Mouse (Mus musculus) heart, embryonic 15.5 days (tissue): ENCODE results near the gene Gprin1. TPM values are rescaled to one million over a fixed set of nuclear protein-coding genes. Genes with fewer than 3 reads are reported as not detected.

ENCODE experiments used
- ATAC-seq: fragments of 200-750 bp; cut with Nextera tagmentation; replicated peaks from 2 replicates; pipeline ENCODE4 v1.8.0; 2017; ENCODE audit warnings: low read depth, moderate TSS enrichment; ENCODE audit not compliant: insufficient number of reproducible peaks, insufficient read depth, low FRiP score
- H3K27ac ChIP-seq: fragments of 300-500 bp; sonication (generic); 2 replicates; pipeline ENCODE4 v1.5.1; 2015; ENCODE audit warnings: mild to moderate bottlenecking, inconsistent platforms
- H3K27me3 ChIP-seq: fragments of 300-500 bp; sonication (generic); 2 replicates; pipeline ENCODE4 v1.6.1; 2015; ENCODE audit warnings: inconsistent platforms
- H3K36me3 ChIP-seq: fragments of 300-500 bp; sonication (generic); 2 replicates; pipeline ENCODE4 v1.6.1; 2015; ENCODE audit warnings: mild to moderate bottlenecking, inconsistent platforms
- H3K4me1 ChIP-seq: fragments of 300-500 bp; sonication (generic); replicated peaks from 2 replicates; pipeline ENCODE4 v1.6.1; 2015; ENCODE audit warnings: inconsistent platforms
- H3K4me2 ChIP-seq: fragments of 300-500 bp; sonication (generic); 2 replicates; pipeline ENCODE4 v1.6.1; 2015; ENCODE audit warnings: inconsistent platforms, mild to moderate bottlenecking, moderate library complexity
- H3K4me3 ChIP-seq: fragments of 300-500 bp; sonication (generic); 2 replicates; pipeline ENCODE4 v1.5.1; 2015; ENCODE audit warnings: mild to moderate bottlenecking, inconsistent platforms
- H3K9ac ChIP-seq: fragments of 300-500 bp; sonication (generic); 2 replicates; pipeline ENCODE4 v1.6.1; 2015; ENCODE audit warnings: mild to moderate bottlenecking, inconsistent platforms
- H3K9me3 ChIP-seq: fragments of 300-500 bp; sonication (generic); replicated peaks from 2 replicates; pipeline ENCODE4 v1.6.1; 2016; ENCODE audit warnings: inconsistent platforms
- WGBS: fragments of 180-500 bp; shearing (Covaris S2); methylation state at CpG from one replicate; pipeline ENCODE4 v1.1.7; 2015; ENCODE audit warnings: mixed read lengths; 5-methylcytosine and 5-hydroxymethylcytosine counted together
- polyA plus RNA-seq: library from polyadenylated mRNA; unstranded; fragments of >200 nt; fragmentation: Nextera tagmentation; extraction: Ambion mirVana; gene quantifications from 2 replicates; pipeline ENCODE4 v1.2.1, GENCODE M21; 2015

Gprin1 gene
- polyA plus RNA-seq, 1 experiment from 2014 or later, result 0.05 TPM

GRCm38 (mm10) chr13:54748721-54749060 is 983 bp downstream of the Gprin1 start:
- Histone ChIP-seq H3K4me1 (peaks cover 10% of the 10 kb centered on the region), H3K27ac (no peak overlapping the region), H3K27me3 (peaks cover 91% of the 10 kb centered on the region), H3K36me3 (no peaks in the 10 kb centered on the region), H3K9ac (no peak overlapping the region), H3K9me3 (no peaks in the 10 kb centered on the region), H3K4me2 (peak overlapping the region; percentile 94; the same call in 1 of the 2 replicates), H3K4me3 (no peak overlapping the region)
- 50% methylated on average over 10 of the region's 10 CpGs for WGBS
- ATAC-seq, result 0 out of 2 replicates have a peak, but pooled peaks have one; percentile 24

- Histone ChIP-seq H3K4me1 (peaks cover 10% of the 10 kb centered on the region), H3K4me3 (no peak overlapping the region), H3K27me3 (peaks cover 86% of the 10 kb centered on the region), H3K9me3 (no peaks in the 10 kb centered on the region), H3K4me2 (no peak overlapping the region), H3K36me3 (no peaks in the 10 kb centered on the region), H3K9ac (no peak overlapping the region), H3K27ac (no peak overlapping the region)
- ATAC-seq, result no peak
- 76% methylated on average over 8 of the region's 8 CpGs for WGBS
These were observed 1.5 kb downstream of the Gprin1 start for GRCm38 (mm10) chr13:54748190-54748589.

- no peaks in the 10 kb centered on the region for H3K9me3 ChIP-seq
- no peak overlapping the region for H3K4me2 ChIP-seq
- peaks cover 10% of the 10 kb centered on the region for H3K4me1 ChIP-seq
- H3K27ac ChIP-seq, result no peak overlapping the region
- no peak overlapping the region for H3K9ac ChIP-seq
- peaks cover 85% of the 10 kb centered on the region for H3K27me3 ChIP-seq
- ATAC-seq, result no peak
- H3K36me3 ChIP-seq, result no peaks in the 10 kb centered on the region
- WGBS, result 32% methylated on average over 10 of the region's 10 CpGs
- H3K4me3 ChIP-seq, result no peak overlapping the region
These were observed 2.8 kb downstream of the Gprin1 start for GRCm38 (mm10) chr13:54746896-54747295.

- Histone ChIP-seq H3K9me3 (no peaks in the 10 kb centered on the region), H3K27ac (no peak overlapping the region), H3K9ac (no peak overlapping the region), H3K36me3 (no peaks in the 10 kb centered on the region), H3K4me2 (no peak overlapping the region), H3K27me3 (peaks cover 84% of the 10 kb centered on the region), H3K4me3 (no peak overlapping the region), H3K4me1 (peaks cover 10% of the 10 kb centered on the region)
- ATAC-seq, result no peak
- WGBS, result 20% methylated on average over 6 of the region's 6 CpGs
These were observed 3.6 kb downstream of the Gprin1 start for GRCm38 (mm10) chr13:54746110-54746509.

DNA sequence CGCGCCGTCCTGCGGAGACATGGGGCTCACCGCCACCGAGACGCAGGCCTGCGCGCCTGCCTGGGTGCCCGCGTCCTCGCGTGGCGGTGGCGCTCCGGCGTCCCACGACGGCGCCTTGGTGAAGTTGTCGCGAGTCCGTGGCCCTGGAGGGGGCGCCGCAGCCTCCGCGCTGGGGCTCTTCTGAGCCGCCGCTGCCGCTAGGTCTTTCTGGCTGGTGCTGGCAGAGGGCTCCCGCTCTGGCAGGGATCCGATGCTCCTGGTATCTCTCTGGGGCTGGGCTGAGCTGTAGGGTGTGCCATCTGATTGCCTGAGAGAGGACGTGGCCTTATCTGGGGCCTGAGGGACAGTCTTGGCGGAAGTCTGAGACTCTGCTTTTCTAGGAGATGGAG is 11.5 kb downstream of the Gprin1 start:
- WGBS, result 3% methylated on average over 34 of the region's 34 CpGs
- Histone ChIP-seq H3K4me3 (peak overlapping the region; percentile 45), H3K27ac (no peak overlapping the region), H3K4me2 (peak overlapping the region; percentile 74), H3K9me3 (no peaks in the 10 kb centered on the region), H3K27me3 (peaks cover 82% of the 10 kb centered on the region), H3K9ac (no peak overlapping the region), H3K36me3 (no peaks in the 10 kb centered on the region), H3K4me1 (peaks cover 13% of the 10 kb centered on the region)
- ATAC-seq, result no peak

GRCm38 (mm10) chr13:54737488-54738212 is 12.0 kb downstream of the Gprin1 start:
- WGBS, result 1% methylated on average over 86 of the region's 87 CpGs
- Histone ChIP-seq H3K4me1 (peaks cover 13% of the 10 kb centered on the region), H3K27ac (no peak overlapping the region)

DNA sequence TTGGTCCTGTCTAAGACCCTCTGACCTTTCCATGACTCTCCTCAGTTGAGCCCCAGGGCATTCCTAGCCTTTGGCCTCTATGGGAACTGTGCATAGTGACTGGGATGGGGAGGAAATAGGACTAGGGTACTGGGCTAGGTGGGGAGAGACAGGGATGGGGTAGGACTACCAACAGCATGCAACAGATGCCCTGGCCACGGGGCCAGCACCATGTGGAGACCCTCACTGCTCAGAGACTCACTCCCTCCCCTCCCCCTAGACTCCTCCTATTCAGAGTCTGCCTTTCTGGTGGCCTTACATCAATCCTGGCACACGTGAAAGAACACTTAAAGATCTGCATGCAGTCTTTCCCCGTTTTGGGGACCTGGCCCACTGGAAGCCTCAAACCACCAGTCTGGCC is 12.7 kb downstream of the Gprin1 start:
- Histone ChIP-seq H3K4me2 (peak overlapping the region; percentile 74), H3K4me1 (peaks cover 13% of the 10 kb centered on the region), H3K9me3 (no peaks in the 10 kb centered on the region), H3K27me3 (peaks cover 73% of the 10 kb centered on the region), H3K4me3 (no peak overlapping the region), H3K36me3 (no peaks in the 10 kb centered on the region), H3K27ac (no peak overlapping the region), H3K9ac (no peak overlapping the region)
- WGBS, result 24% methylated on average over 3 of the region's 3 CpGs
- no peak for ATAC-seq

More at GRCm38 (mm10) chr13:54737488-54738212, 12.0 kb downstream of the Gprin1 start:
- Histone ChIP-seq H3K4me2 (peak overlapping the region; percentile 74), H3K36me3 (no peaks in the 10 kb centered on the region), H3K9me3 (no peaks in the 10 kb centered on the region), H3K27me3 (peaks cover 79% of the 10 kb centered on the region), H3K9ac (no peak overlapping the region), H3K4me3 (peak overlapping the region; percentile 45)
- ATAC-seq, result no peak; the same call in 1 of the 2 replicates

DNA sequence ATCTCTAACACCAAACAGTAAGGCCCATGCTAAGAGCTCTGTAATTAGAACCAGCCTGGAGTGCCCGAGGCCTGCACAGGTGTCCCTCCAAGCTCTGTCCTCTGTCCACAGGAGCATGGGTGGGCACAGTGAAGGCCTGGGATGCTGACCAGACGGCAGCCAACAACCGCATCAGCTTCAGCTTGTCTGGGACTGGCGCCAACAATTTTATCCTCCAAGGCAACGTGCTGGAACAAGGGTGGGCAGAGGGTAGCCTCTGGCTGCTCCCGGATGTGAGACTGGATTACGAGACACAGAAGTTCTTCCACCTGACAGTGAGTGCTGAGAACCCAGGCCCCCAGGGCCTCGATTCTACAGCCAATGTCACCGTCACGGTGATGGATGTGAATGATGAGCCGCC is 23.5 kb downstream of the Gprin1 start:
- Histone ChIP-seq H3K27ac (no peak overlapping the region), H3K4me2 (no peak overlapping the region), H3K4me1 (no peaks in the 10 kb centered on the region), H3K36me3 (no peaks in the 10 kb centered on the region), H3K4me3 (no peak overlapping the region), H3K9me3 (no peaks in the 10 kb centered on the region), H3K27me3 (peaks cover 10% of the 10 kb centered on the region), H3K9ac (no peak overlapping the region)
- 36% methylated on average over 11 of the region's 11 CpGs for WGBS
- ATAC-seq, result no peak; the same call in 1 of the 2 replicates

- no peak for ATAC-seq
- Histone ChIP-seq H3K27me3 (peaks cover 7% of the 10 kb centered on the region), H3K36me3 (no peaks in the 10 kb centered on the region), H3K9ac (no peak overlapping the region), H3K4me1 (no peaks in the 10 kb centered on the region), H3K27ac (no peak overlapping the region), H3K9me3 (no peaks in the 10 kb centered on the region), H3K4me3 (no peak overlapping the region), H3K4me2 (no peak overlapping the region)
- 87% methylated on average over 3 of the region's 3 CpGs for WGBS
These were observed 26.5 kb downstream of the Gprin1 start for GRCm38 (mm10) chr13:54723143-54723542.

GRCm38 (mm10) chr13:54716916-54717315 is 32.8 kb downstream of the Gprin1 start:
- WGBS, result 2% methylated on average over 5 of the region's 5 CpGs
- no peak overlapping the region for H3K4me2 ChIP-seq
- no peak overlapping the region for H3K9ac ChIP-seq
- H3K36me3 ChIP-seq, result no peaks in the 10 kb centered on the region
- ATAC-seq, result no peak
- peaks cover 15% of the 10 kb centered on the region for H3K27me3 ChIP-seq
- no peak overlapping the region for H3K27ac ChIP-seq
- H3K9me3 ChIP-seq, result no peaks in the 10 kb centered on the region
- no peak overlapping the region for H3K4me3 ChIP-seq
- no peaks in the 10 kb centered on the region for H3K4me1 ChIP-seq

DNA sequence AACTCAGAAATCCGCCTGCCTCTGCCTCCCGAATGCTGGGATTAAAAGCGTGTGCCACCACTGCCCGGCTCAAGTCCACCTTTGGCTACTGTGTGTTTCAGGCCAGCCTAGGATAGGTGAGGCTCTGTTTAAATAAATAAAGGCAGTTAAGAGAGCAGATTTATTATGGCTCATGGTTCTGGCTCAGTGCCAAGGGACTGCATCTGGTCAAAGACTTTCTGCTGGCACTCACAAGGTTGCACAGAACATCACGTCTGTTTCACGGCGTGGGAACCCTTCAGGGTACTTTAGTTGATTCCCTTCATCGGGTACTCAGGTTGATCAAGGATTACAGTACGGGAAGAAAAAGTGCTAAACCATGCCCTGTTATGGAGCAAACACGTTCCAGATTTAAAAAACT is 34.7 kb downstream of the Gprin1 start:
- 62% methylated on average over 10 of the region's 10 CpGs for WGBS
- H3K4me1 ChIP-seq, result no peaks in the 10 kb centered on the region
- H3K27ac ChIP-seq, result no peak overlapping the region
- H3K9me3 ChIP-seq, result no peaks in the 10 kb centered on the region
- no peaks in the 10 kb centered on the region for H3K36me3 ChIP-seq
- H3K4me2 ChIP-seq, result no peak overlapping the region
- no peak overlapping the region for H3K9ac ChIP-seq
- peaks cover 15% of the 10 kb centered on the region for H3K27me3 ChIP-seq
- no peak overlapping the region for H3K4me3 ChIP-seq
- no peak for ATAC-seq

DNA sequence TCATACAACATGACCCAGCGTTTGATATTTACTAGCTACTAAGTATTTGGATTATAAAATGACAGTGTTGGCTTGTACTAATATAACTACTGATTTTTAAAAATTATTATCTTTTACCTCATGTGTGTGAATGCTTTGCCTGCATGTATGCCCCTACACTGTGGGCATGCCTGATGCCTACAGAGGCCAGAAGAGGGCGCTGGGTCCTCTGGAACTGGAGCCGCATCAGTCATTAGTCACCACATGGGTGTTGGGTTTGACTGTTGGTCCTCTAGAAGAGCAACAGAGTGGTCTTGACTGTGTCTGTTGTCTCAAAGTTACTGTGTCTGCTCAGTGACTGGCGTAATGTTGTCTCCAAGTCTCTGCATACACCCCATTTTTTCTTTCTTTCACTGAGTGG is 35.3 kb downstream of the Gprin1 start:
- Histone ChIP-seq H3K36me3 (no peaks in the 10 kb centered on the region), H3K27ac (no peak overlapping the region), H3K9me3 (no peaks in the 10 kb centered on the region), H3K4me2 (no peak overlapping the region), H3K4me1 (no peaks in the 10 kb centered on the region), H3K4me3 (no peak overlapping the region), H3K27me3 (peaks cover 15% of the 10 kb centered on the region), H3K9ac (no peak overlapping the region)
- no peak for ATAC-seq
- WGBS, result 42% methylated on average over 4 of the region's 4 CpGs
